Mouse (Mus musculus) bone marrow, adult 2 months (tissue): Measurements from ENCODE around the gene Mmgt1. TPM values are rescaled to one million over a fixed set of nuclear protein-coding genes. Genes with fewer than 3 reads are reported as not detected.
A peak's percentile ranks its signal among the peaks of the same experiment; 100 is the strongest.

ENCODE experiments used
- H3K27ac ChIP-seq: fragments of 200-500 bp; 2 replicates; pipeline ENCODE4 v1.5.1; 2012; ENCODE audit warnings: low read depth, mild to moderate bottlenecking, control low read depth, inconsistent platforms, low read length; ENCODE audit not compliant: control insufficient read depth, poor library complexity, insufficient read depth
- H3K4me1 ChIP-seq: fragments of 200-500 bp; 2 replicates; pipeline ENCODE4 v1.6.1; 2011; ENCODE audit warnings: low read length; ENCODE audit not compliant: control insufficient read depth, insufficient read depth
- H3K4me3 ChIP-seq: fragments of 200-500 bp; replicated peaks from 2 replicates; pipeline ENCODE3; 2011; ENCODE audit warnings: mild to moderate bottlenecking, low read depth, low read length, control low read depth; ENCODE audit not compliant: control insufficient read depth
- CTCF ChIP-seq: fragments of 200-500 bp; IDR thresholded peaks from 2 replicates; pipeline ENCODE4 v1.5.1; 2011; ENCODE audit warnings: low read length, control low read depth; ENCODE audit not compliant: control insufficient read depth, insufficient read depth
- POLR2A ChIP-seq: fragments of 200-500 bp; IDR thresholded peaks from 2 replicates; pipeline ENCODE4 v1.6.1; 2011; ENCODE audit warnings: low read depth, mild to moderate bottlenecking, control low read depth, low read length, borderline replicate concordance; ENCODE audit not compliant: control insufficient read depth
- WGBS: fragments of 180-500 bp; shearing (Covaris S2); methylation state at CpG from one replicate; pipeline ENCODE4 v1.1.7; 2018; 5-methylcytosine and 5-hydroxymethylcytosine counted together
- polyA plus RNA-seq: library from polyadenylated mRNA; stranded (reverse); fragments of >200 nt; gene quantifications from 2 replicates; pipeline ENCODE4 v1.2.4, GENCODE M21; 2011; ENCODE audit warnings: low replicate concordance; ENCODE audit not compliant: missing spikeins, insufficient read depth, insufficient read length

The Mmgt1 gene
- 3.0 and 4.2 TPM in 2 replicates for polyA plus RNA-seq

DNA sequence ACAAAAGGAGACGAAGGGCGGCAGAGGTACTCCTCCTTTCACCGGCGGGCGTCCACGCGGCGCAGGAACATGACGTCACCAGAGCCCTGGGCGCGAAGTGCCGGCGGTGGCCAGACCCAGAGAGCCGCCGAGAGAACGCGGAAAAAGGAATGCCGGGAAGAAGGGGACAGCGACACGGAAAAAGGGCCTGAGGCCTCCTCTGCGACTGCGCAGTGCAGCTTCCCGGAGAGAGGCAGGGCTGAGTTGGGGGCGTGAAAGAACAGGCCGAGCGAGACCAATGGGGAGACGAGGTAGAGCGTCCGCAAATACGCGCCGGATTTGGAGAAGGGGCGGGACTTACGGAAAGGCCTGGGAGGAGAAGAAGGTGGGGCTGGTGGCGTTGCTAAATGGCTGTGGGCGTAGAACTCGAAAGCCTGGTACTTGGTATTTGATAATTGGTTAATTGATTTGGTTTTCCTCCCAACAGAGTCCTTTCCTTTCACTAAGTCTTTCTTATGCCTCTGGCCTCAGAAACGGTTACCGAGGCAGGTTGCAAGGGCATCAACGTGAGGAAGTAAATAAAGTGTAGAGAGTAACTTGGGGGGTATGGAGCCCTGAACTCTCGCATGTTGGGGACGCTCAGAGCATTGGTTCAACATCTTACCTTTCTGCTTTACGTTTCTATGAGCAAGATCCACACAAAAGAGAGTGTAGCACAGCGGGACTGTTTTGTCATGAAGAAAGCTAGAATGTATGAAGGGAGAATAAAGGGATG is at the start of gene Mmgt1:
Mmgt1 (minus strand) TSS at position 183 of the 754 bp plus-strand sequence.
- TF ChIP-seq POLR2A (no peak), CTCF (no peak)
- peak within 1 kb of the TSS; percentile 88 for H3K4me3 ChIP-seq
- 11% methylated on average over 43 of the region's 44 CpGs for WGBS
- peak within 1 kb of the TSS; percentile 69 for H3K27ac ChIP-seq
- H3K4me1 ChIP-seq, result no peaks in the 10 kb centered on the region

DNA sequence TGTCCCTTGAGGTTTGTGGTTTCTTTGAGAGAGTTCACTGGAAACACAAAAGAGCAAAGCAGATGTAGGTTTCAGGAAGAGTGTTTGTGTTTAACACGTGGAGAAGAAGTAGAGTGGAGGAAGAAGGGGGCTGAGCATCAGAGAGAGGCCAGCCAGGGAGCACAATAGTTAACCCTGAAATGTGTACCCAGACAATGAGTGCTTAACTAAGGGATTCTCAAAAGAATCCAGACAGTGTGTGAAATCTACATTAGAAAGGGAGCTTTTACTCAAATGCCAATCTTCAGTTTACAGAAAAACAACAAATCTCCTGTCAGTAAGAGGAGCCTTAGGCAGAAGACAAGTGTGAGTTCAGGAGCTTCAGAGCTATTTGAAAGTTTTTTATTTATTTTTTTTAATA is 42.2 kb upstream of the Mmgt1 start:
- Histone ChIP-seq H3K27ac (no peak overlapping the region), H3K4me1 (no peaks in the 10 kb centered on the region), H3K4me3 (no peak overlapping the region)
- 0% methylated on average over 1 of the region's 1 CpGs for WGBS
- no peak for TF ChIP-seq POLR2A
- no peak for TF ChIP-seq CTCF

DNA sequence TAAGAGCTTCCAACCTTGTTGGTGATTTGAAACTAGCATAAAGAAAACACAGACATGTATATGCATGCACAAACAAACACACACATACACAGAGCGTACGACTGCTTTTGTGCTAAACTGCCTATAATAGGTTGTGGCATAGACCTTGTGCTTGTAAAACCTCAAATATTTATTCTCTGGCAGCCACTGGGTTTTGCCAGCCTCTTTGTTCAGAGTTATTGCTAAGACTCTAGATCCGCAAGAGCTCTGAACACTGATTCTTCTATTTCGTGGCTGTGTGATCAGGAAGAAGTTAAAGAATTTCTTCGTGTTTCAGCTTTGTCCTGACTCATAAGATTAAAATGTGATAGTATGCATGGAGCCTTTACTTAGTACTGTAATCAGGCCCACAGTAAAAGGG is 38.3 kb upstream of the Mmgt1 start:
- Histone ChIP-seq H3K4me3 (no peak overlapping the region), H3K4me1 (no peaks in the 10 kb centered on the region), H3K27ac (no peak overlapping the region)
- 78% methylated on average over 5 of the region's 5 CpGs for WGBS
- TF ChIP-seq POLR2A (no peak), CTCF (no peak)

DNA sequence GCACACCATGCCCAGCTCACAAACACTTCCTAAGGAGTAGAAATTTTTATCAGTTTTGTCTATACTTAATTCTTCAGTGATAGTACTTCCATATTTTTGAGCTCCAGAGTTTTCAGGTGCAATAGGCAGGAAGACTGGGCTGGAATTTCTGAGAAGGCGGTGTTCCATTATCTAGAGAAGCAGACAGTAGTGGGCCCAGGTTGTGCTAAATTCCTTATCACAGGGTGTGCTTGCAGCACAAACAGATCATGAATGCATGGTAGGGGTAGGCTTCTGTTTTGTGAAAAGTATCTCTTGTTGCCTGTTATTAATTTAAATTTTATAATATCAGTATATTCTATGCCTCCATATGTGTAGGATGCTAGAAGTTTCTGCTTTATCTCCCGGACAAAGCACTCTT is 17.4 kb upstream of the Mmgt1 start:
- H3K4me3 ChIP-seq, result no peak overlapping the region
- TF ChIP-seq POLR2A (no peak), CTCF (no peak)
- no peak overlapping the region for H3K27ac ChIP-seq
- WGBS, result 78% methylated on average over 2 of the region's 2 CpGs
- no peaks in the 10 kb centered on the region for H3K4me1 ChIP-seq

DNA sequence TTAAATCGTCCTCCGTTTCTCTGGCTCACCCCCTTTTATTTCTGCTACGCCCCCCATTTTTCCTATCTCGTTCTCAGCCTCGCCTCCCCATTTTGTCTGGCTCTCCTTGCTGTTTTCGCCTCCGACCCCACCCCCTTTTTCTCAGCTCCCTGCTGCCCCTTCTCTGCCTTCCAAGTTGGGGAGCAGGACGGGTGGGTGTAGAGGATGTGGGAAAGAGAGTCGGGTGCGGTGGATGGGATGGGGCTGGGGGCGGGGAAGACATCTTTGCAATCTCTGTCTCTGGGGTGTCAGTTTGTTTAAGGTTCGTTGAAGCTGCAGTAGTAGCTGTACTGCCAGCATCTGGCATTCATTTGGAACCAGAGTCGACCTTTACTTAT is 12.4 kb upstream of the Mmgt1 start:
- 10% methylated on average over 13 of the region's 13 CpGs for WGBS
- no peak for TF ChIP-seq CTCF
- TF ChIP-seq POLR2A, result no peak
- H3K27ac ChIP-seq, result no peak overlapping the region
- H3K4me3 ChIP-seq, result peak overlapping the region; percentile 92
- H3K4me1 ChIP-seq, result peaks cover 1% of the 10 kb centered on the region; the same call in 1 of the 2 replicates

DNA sequence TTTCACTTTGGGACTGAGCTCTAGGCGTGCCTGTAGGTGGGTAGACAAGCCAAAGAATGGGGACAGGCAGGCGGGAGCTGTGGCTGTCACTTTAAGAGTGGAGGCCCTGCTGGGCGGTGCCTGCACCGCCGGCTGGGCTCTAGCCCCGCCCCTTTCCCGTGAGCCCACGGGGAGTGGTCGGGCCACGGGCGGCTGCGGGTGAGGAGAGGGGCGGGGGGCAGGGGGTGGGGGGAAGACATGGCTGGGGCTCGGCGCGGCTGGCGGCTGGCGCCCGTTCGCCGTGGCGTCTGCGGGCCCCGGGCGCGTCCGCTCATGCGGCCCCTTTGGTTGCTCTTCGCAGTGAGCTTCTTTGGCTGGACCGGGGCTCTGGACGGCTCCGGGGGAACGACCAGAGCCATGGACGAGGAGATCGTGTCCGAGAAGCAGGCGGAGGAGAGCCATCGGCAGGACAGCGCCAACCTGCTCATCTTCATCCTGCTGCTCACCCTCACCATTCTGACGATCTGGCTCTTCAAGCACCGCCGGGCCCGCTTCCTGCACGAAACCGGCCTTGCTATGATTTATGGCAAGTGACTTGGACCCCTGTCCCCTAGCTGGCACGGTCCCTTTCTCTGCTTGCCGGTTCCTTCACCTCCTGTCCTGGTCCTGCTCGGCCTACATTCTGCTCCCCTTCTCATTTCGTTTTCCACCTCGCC is 11.9 kb upstream of the Mmgt1 start, which contains the start of gene Slc9a6:
Slc9a6 (plus strand) TSS at position 135 of the 695 bp plus-strand sequence.
- no peak within 1 kb of the TSS; the same call in 1 of the 2 replicates for H3K27ac ChIP-seq
- TF ChIP-seq CTCF, result no peak
- no peak for TF ChIP-seq POLR2A
- H3K4me3 ChIP-seq, result peak within 1 kb of the TSS; percentile 92
- WGBS, result 10% methylated on average over 30 of the region's 50 CpGs
- peaks cover 1% of the 10 kb centered on the region; the same call in 1 of the 2 replicates for H3K4me1 ChIP-seq

DNA sequence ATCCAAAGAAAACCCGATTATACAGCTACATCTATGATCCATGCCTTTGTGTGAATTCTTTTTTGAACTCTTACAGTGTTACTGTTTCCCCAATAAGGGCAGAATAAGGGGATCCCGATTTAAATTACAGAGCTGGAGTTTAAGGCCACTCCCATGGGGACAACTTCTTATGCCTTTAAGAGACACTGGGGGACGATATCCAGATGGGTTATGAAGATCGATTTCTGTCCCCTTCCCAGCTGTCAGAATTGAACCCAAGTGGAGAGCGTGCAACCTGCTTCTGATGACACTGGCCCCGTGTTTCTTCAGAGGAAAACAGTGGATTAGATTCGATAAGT is 11.4 kb upstream of the Mmgt1 start:
- TF ChIP-seq CTCF, result no peak
- no peak for TF ChIP-seq POLR2A
- H3K4me1 ChIP-seq, result peaks cover 1% of the 10 kb centered on the region; the same call in 1 of the 2 replicates
- H3K4me3 ChIP-seq, result peak overlapping the region; percentile 92
- H3K27ac ChIP-seq, result no peak overlapping the region
- 23% methylated on average over 7 of the region's 7 CpGs for WGBS

DNA sequence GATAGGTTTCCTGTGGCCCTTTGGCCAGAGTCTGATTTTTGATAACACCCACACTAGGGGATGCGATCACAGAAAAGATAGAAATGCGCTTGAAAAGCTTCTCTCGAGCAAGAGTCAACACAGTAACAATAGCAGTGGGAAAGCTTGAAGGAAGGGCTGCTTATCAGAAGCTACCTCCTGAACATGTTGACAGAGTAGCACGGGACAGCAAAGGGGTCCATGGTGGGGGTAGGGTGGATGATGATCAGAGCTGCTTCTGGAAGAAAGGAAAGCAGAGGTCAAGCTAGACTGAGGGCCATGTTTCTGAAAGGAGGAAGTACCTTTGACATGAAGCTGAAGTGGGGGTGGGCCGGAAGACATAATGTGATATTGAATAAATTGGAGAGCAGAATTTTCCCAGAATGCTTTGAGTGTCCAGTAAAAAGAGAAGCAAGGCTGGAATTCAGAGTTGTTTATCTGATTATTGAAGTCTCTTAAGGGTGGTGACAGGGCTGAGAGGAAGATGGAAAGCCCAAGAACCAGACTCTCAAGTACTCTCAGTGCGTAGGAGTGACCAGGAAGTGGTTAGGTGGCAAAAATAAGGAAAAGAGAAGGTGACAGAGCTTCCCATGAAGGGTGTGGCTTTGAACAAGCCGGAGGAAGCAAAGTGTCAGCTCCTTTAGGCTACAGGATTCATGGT is 9.3 kb upstream of the Mmgt1 start:
- 52% methylated on average over 7 of the region's 7 CpGs for WGBS
- Histone ChIP-seq H3K4me3 (no peak overlapping the region), H3K27ac (no peak overlapping the region), H3K4me1 (peaks cover 1% of the 10 kb centered on the region; the same call in 1 of the 2 replicates)
- TF ChIP-seq CTCF (no peak), POLR2A (no peak)
